Mouse (Mus musculus): ENCODE data around the gene Car2. TPM values are rescaled to one million over a fixed set of nuclear protein-coding genes. Genes with fewer than 3 reads are reported as not detected.

Gene Car2
- polyA plus RNA-seq, 1 experiment from 2014 or later: 53.3 TPM

DNA sequence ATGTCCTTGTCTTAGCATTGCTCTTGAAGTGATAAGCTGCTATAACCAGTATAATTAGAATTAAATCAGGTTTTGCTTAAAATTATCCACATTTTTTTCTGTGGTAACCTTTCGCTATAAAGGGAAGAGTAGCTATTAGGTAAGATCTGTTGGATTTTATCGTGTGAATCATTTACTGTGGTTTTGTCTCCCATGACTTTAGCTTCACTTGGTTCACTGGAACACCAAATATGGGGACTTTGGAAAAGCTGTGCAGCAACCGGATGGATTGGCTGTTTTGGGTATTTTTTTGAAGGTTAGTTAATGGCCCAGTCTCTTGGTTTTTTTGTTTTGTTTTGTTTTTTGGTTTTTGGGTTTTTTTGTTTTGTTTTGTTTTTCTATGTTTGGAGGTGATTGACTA, 9.3 kb downstream of the Car2 start:
- no peak for ATAC-seq (replicated peaks; ENCODE audit: insufficient number of reproducible peaks, insufficient read depth, low FRiP score, low read depth)
- Histone ChIP-seq H3K36me3 (no peaks in the 10 kb centered on the region; the same call in 1 of the 2 replicates), H3K4me1 (replicated peaks) (no peaks in the 10 kb centered on the region), H3K4me2 (no peak overlapping the region), H3K27ac (no peak overlapping the region), H3K4me3 (no peak overlapping the region), H3K9me3 (replicated peaks) (no peaks in the 10 kb centered on the region), H3K9ac (no peak overlapping the region), H3K27me3 (no peaks in the 10 kb centered on the region)
- 93% methylated on average over 3 of the region's 3 CpGs for WGBS

- no peak overlapping the region for H3K9ac ChIP-seq
- no peak overlapping the region for H3K27ac ChIP-seq
- H3K36me3 ChIP-seq: peaks cover 5% of the 10 kb centered on the region; the same call in 1 of the 2 replicates
- no peak overlapping the region for H3K4me2 ChIP-seq
- H3K9me3 ChIP-seq (replicated peaks): no peaks in the 10 kb centered on the region
- no peaks in the 10 kb centered on the region for H3K4me1 ChIP-seq (replicated peaks)
- no peak overlapping the region for H3K4me3 ChIP-seq
- no peak for ATAC-seq (replicated peaks; ENCODE audit: insufficient number of reproducible peaks, insufficient read depth, low FRiP score, low read depth)
- WGBS: 60% methylated on average over 6 of the region's 6 CpGs
- no peaks in the 10 kb centered on the region for H3K27me3 ChIP-seq
These were observed 11.7 kb downstream of the Car2 start for GRCm38 (mm10) chr3:14897770-14898169.

DNA sequence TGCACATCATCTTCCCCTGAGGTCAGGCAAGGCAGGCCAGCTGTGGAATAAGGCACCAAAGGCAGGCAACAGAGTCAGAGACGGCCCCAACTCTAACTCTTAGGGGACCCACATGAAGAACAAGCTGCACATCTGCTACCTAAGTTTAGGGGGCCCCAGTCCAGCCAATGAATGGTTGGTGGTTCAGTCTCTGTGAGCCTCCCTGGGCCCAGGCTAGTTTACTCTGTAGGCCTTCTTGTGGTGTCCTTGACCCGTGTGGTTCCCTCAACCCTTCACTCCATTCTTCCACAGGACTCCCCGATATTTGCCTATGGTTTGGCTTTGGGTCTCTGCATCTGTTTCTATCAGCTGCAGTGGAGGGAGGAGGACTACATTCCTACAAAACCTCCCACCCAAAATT, 17.3 kb downstream of the Car2 start:
- Histone ChIP-seq H3K4me2 (no peak overlapping the region), H3K9me3 (replicated peaks) (no peaks in the 10 kb centered on the region), H3K36me3 (peaks cover 5% of the 10 kb centered on the region; the same call in 1 of the 2 replicates), H3K4me3 (no peak overlapping the region), H3K27me3 (no peaks in the 10 kb centered on the region), H3K9ac (no peak overlapping the region), H3K4me1 (replicated peaks) (no peaks in the 10 kb centered on the region), H3K27ac (no peak overlapping the region)
- ATAC-seq (replicated peaks; ENCODE audit: insufficient number of reproducible peaks, insufficient read depth, low FRiP score, low read depth): no peak
- WGBS: 95% methylated on average over 3 of the region's 3 CpGs

DNA sequence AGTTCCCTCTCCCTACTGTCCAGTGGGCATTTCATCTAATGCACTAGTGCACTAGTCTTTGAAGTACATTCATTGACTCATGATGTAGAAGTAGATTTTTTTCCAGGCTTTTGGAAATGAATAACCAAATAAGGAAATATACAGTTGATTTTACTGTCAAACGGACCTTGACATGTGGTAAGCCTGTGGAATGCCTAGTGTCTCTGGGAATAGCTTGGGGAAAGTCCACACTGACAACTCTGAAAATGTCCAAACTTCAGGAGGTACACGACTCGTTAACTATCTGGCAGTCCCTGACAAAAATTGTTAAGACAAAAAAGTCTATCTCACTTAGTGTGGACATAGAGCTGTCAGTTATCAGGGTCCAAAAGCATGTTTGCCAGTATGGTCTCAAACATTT, 18.1 kb downstream of the Car2 start:
- H3K9ac ChIP-seq: no peak overlapping the region
- no peaks in the 10 kb centered on the region for H3K27me3 ChIP-seq
- no peaks in the 10 kb centered on the region for H3K4me1 ChIP-seq (replicated peaks)
- no peaks in the 10 kb centered on the region for H3K9me3 ChIP-seq (replicated peaks)
- H3K36me3 ChIP-seq: peaks cover 5% of the 10 kb centered on the region; the same call in 1 of the 2 replicates
- WGBS: 64% methylated on average over 3 of the region's 3 CpGs
- H3K4me2 ChIP-seq: no peak overlapping the region
- no peak overlapping the region for H3K4me3 ChIP-seq
- H3K27ac ChIP-seq: no peak overlapping the region
- ATAC-seq (replicated peaks; ENCODE audit: insufficient number of reproducible peaks, insufficient read depth, low FRiP score, low read depth): no peak

GRCm38 (mm10) chr3:14907271-14907670, 21.2 kb downstream of the Car2 start:
- Histone ChIP-seq H3K4me2 (no peak overlapping the region), H3K4me1 (replicated peaks) (no peaks in the 10 kb centered on the region), H3K36me3 (no peaks in the 10 kb centered on the region), H3K27ac (no peak overlapping the region), H3K27me3 (no peaks in the 10 kb centered on the region), H3K9me3 (replicated peaks) (no peaks in the 10 kb centered on the region), H3K9ac (no peak overlapping the region), H3K4me3 (no peak overlapping the region)
- WGBS: 50% methylated on average over 1 of the region's 1 CpGs
- ATAC-seq (replicated peaks; ENCODE audit: insufficient number of reproducible peaks, insufficient read depth, low FRiP score, low read depth): no peak

GRCm38 (mm10) chr3:14911992-14912582, 26.0 kb downstream of the Car2 start:
- H3K27me3 ChIP-seq: no peaks in the 10 kb centered on the region
- no peaks in the 10 kb centered on the region for H3K4me1 ChIP-seq (replicated peaks)
- H3K4me2 ChIP-seq: no peak overlapping the region
- no peak overlapping the region for H3K27ac ChIP-seq
- no peaks in the 10 kb centered on the region for H3K36me3 ChIP-seq
- no peak overlapping the region for H3K4me3 ChIP-seq
- no peak for ATAC-seq (replicated peaks; ENCODE audit: insufficient number of reproducible peaks, insufficient read depth, low FRiP score, low read depth)
- H3K9ac ChIP-seq: no peak overlapping the region
- WGBS: 78% methylated on average over 4 of the region's 4 CpGs
- no peaks in the 10 kb centered on the region for H3K9me3 ChIP-seq (replicated peaks)

DNA sequence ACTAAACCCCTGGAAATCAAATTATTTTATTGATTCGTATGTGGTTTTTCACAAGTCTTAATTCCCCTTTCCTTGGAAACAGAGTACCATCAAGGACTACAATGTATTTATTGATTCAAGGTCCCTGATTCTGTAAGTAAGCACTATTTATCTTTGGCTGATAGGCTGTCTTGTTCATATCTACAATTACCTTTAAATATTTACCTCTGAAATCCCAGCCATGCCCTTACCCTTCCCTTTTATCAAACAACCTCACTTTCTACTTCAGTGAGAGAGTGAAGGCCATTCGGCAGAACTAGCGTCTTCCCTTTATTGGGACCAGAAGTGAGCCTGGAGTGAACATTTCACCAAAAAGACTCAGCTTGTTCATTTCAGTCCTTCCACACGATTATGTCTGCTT, 27.7 kb downstream of the Car2 start:
- ATAC-seq (replicated peaks; ENCODE audit: insufficient number of reproducible peaks, insufficient read depth, low FRiP score, low read depth): no peak
- Histone ChIP-seq H3K4me2 (no peak overlapping the region), H3K4me3 (no peak overlapping the region), H3K36me3 (no peaks in the 10 kb centered on the region), H3K27me3 (no peaks in the 10 kb centered on the region), H3K27ac (no peak overlapping the region), H3K4me1 (replicated peaks) (no peaks in the 10 kb centered on the region), H3K9ac (no peak overlapping the region), H3K9me3 (replicated peaks) (no peaks in the 10 kb centered on the region)
- WGBS: 79% methylated on average over 4 of the region's 4 CpGs

DNA sequence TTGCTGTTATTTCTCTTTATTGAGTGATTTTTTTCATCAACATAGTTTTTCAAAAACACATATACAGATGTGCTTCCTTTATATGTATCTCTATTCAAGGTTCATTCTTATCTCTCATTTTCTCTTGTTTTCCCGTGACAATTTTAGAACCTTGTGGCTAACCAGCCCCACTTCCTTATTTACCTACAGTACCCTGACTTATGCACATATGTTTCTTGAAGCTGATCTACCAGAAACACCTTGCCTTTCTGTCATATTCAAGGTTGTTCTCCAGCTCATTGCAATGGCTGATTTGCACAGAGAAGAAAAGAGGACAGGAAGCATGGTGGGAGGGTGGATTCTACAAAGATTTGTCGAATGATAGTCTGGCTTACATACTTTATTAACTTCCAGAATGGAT, 29.3 kb downstream of the Car2 start:
- Histone ChIP-seq H3K27me3 (no peaks in the 10 kb centered on the region), H3K9ac (no peak overlapping the region), H3K4me3 (no peak overlapping the region), H3K4me2 (no peak overlapping the region), H3K4me1 (replicated peaks) (no peaks in the 10 kb centered on the region), H3K9me3 (replicated peaks) (no peaks in the 10 kb centered on the region), H3K27ac (no peak overlapping the region), H3K36me3 (no peaks in the 10 kb centered on the region)
- WGBS: 72% methylated on average over 2 of the region's 2 CpGs
- no peak for ATAC-seq (replicated peaks; ENCODE audit: insufficient number of reproducible peaks, insufficient read depth, low FRiP score, low read depth)

GRCm38 (mm10) chr3:14917261-14917660, 31.2 kb downstream of the Car2 start:
- H3K36me3 ChIP-seq: no peaks in the 10 kb centered on the region
- H3K4me2 ChIP-seq: no peak overlapping the region
- no peak overlapping the region for H3K9ac ChIP-seq
- no peaks in the 10 kb centered on the region for H3K9me3 ChIP-seq (replicated peaks)
- H3K27me3 ChIP-seq: no peaks in the 10 kb centered on the region
- ATAC-seq (replicated peaks; ENCODE audit: insufficient number of reproducible peaks, insufficient read depth, low FRiP score, low read depth): no peak
- no peak overlapping the region for H3K27ac ChIP-seq
- no peak overlapping the region for H3K4me3 ChIP-seq
- no peaks in the 10 kb centered on the region for H3K4me1 ChIP-seq (replicated peaks)
- 71% methylated on average over 2 of the region's 2 CpGs for WGBS

GRCm38 (mm10) chr3:14944706-14945105, 58.6 kb downstream of the Car2 start:
- no peak overlapping the region for H3K27ac ChIP-seq
- no peaks in the 10 kb centered on the region for H3K36me3 ChIP-seq
- H3K27me3 ChIP-seq: no peaks in the 10 kb centered on the region
- no peak for ATAC-seq (replicated peaks; ENCODE audit: insufficient number of reproducible peaks, insufficient read depth, low FRiP score, low read depth)
- WGBS: 55% methylated on average over 3 of the region's 3 CpGs
- no peak overlapping the region for H3K4me2 ChIP-seq
- no peak overlapping the region for H3K4me3 ChIP-seq
- H3K4me1 ChIP-seq (replicated peaks): no peaks in the 10 kb centered on the region
- no peak overlapping the region for H3K9ac ChIP-seq
- H3K9me3 ChIP-seq (replicated peaks): no peaks in the 10 kb centered on the region

DNA sequence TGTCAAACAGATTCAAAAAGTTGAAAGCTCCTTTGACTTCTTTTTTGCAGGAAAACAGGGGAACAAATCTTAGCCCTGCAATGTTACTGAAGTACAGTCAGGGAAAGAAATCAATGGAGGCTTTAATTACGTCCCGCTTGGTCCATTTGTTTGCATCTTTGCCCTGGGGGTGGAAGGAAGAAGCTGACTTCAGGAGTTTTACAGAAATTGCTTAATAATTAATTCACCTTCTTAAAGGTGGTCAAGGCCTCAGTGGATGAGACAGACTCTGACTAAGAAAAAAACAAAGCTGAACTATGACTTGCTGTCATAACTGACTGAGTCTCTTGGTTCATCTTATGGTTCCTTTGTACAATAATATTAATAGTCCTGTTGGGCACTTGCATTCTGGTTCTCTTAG, 59.6 kb downstream of the Car2 start:
- WGBS: 86% methylated on average over 2 of the region's 2 CpGs
- no peaks in the 10 kb centered on the region for H3K9me3 ChIP-seq (replicated peaks)
- no peak overlapping the region for H3K4me2 ChIP-seq
- no peaks in the 10 kb centered on the region for H3K4me1 ChIP-seq (replicated peaks)
- ATAC-seq (replicated peaks; ENCODE audit: insufficient number of reproducible peaks, insufficient read depth, low FRiP score, low read depth): no peak
- no peaks in the 10 kb centered on the region for H3K36me3 ChIP-seq
- no peak overlapping the region for H3K27ac ChIP-seq
- no peak overlapping the region for H3K4me3 ChIP-seq
- H3K27me3 ChIP-seq: no peaks in the 10 kb centered on the region
- no peak overlapping the region for H3K9ac ChIP-seq

- Histone ChIP-seq H3K4me1 (replicated peaks) (no peaks in the 10 kb centered on the region), H3K27me3 (no peaks in the 10 kb centered on the region), H3K9ac (no peak overlapping the region), H3K36me3 (no peaks in the 10 kb centered on the region), H3K27ac (no peak overlapping the region), H3K4me3 (no peak overlapping the region), H3K4me2 (no peak overlapping the region), H3K9me3 (replicated peaks) (no peaks in the 10 kb centered on the region)
- 69% methylated on average over 6 of the region's 6 CpGs for WGBS
- no peak for ATAC-seq (replicated peaks; ENCODE audit: insufficient number of reproducible peaks, insufficient read depth, low FRiP score, low read depth)
These were observed 62.2 kb downstream of the Car2 start for GRCm38 (mm10) chr3:14948067-14948800.

Data from heart, embryonic 15.5 days (tissue).